Mouse (Mus musculus): ENCODE data around the gene Tsc22d3. TPM values are rescaled to one million over a fixed set of nuclear protein-coding genes. Genes with fewer than 3 reads are reported as not detected.

The Tsc22d3 gene
- polyA plus RNA-seq, 1 experiment = 58.3 TPM

- no peak for TF ChIP-seq POLR2A (IDR thresholded peaks at IDR 0.05; ENCODE audit: low read depth, low read length)
- TF ChIP-seq CTCF (IDR thresholded peaks at IDR 0.05; ENCODE audit: extremely low read depth, insufficient read length, insufficient replicate concordance, low read depth, low read length) = no peak
Measured at GRCm38 (mm10) chrX:140565759-140566158, 34.7 kb downstream of the Tsc22d3 start.

GRCm38 (mm10) chrX:140565212-140565611, 35.2 kb downstream of the Tsc22d3 start:
- TF ChIP-seq CTCF (IDR thresholded peaks at IDR 0.05; ENCODE audit: extremely low read depth, insufficient read length, insufficient replicate concordance, low read depth, low read length) (no peak), POLR2A (IDR thresholded peaks at IDR 0.05; ENCODE audit: low read depth, low read length) (no peak)
- peaks cover 4% of the 10 kb centered on the region; the same call in 1 of the 2 replicates for H3K4me1 ChIP-seq (ENCODE audit: control insufficient read depth, insufficient read depth, insufficient read length, low read length)
- no peak overlapping the region for H3K4me3 ChIP-seq (ENCODE audit: low read depth, low read length)
- H3K27me3 ChIP-seq (ENCODE audit: control insufficient read depth, insufficient read depth, low read length) = no peaks in the 10 kb centered on the region
- H3K27ac ChIP-seq (ENCODE audit: insufficient read depth, low read depth, low read length) = no peak overlapping the region
- H3K36me3 ChIP-seq (ENCODE audit: control insufficient read depth, insufficient read depth, low read length) = no peaks in the 10 kb centered on the region
- WGBS = 91% methylated on average over 3 of the region's 3 CpGs

More at GRCm38 (mm10) chrX:140565759-140566158, 34.7 kb downstream of the Tsc22d3 start:
- 82% methylated on average over 2 of the region's 2 CpGs for WGBS
- H3K36me3 ChIP-seq (ENCODE audit: control insufficient read depth, insufficient read depth, low read length) = no peaks in the 10 kb centered on the region
- H3K4me1 ChIP-seq (ENCODE audit: control insufficient read depth, insufficient read depth, insufficient read length, low read length) = peaks cover 4% of the 10 kb centered on the region; the same call in 1 of the 2 replicates
- H3K4me3 ChIP-seq (ENCODE audit: low read depth, low read length) = no peak overlapping the region
- H3K27me3 ChIP-seq (ENCODE audit: control insufficient read depth, insufficient read depth, low read length) = no peaks in the 10 kb centered on the region
- no peak overlapping the region for H3K27ac ChIP-seq (ENCODE audit: insufficient read depth, low read depth, low read length)

DNA sequence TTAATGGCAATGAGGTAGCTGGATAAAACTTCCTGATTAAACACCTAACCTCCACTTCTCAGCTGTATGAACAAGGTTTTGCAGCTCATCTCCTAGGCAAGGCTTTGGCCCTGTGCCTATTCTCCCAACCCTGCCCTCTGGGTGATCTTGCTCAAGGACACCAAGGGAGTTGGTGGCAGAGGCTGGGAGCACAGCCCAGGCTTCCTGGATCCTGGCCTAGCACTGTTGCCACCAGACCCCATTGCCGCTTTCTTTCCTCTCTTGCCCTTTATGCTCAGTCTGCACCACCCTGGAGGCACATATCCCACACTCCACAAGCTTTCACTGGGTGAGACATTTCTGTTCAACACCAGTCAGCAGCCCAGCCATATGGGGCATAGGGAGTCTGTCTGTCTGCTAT, 35.7 kb downstream of the Tsc22d3 start:
- WGBS = 65% methylated on average over 1 of the region's 1 CpGs
- Histone ChIP-seq H3K27me3 (ENCODE audit: control insufficient read depth, insufficient read depth, low read length) (no peaks in the 10 kb centered on the region), H3K4me3 (ENCODE audit: low read depth, low read length) (no peak overlapping the region), H3K4me1 (ENCODE audit: control insufficient read depth, insufficient read depth, insufficient read length, low read length) (peaks cover 4% of the 10 kb centered on the region; the same call in 1 of the 2 replicates), H3K27ac (ENCODE audit: insufficient read depth, low read depth, low read length) (no peak overlapping the region), H3K36me3 (ENCODE audit: control insufficient read depth, insufficient read depth, low read length) (no peaks in the 10 kb centered on the region)
- TF ChIP-seq CTCF (IDR thresholded peaks at IDR 0.05; ENCODE audit: extremely low read depth, insufficient read length, insufficient replicate concordance, low read depth, low read length) = no peak
- no peak for TF ChIP-seq POLR2A (IDR thresholded peaks at IDR 0.05; ENCODE audit: low read depth, low read length)

- no peaks in the 10 kb centered on the region for H3K27me3 ChIP-seq (ENCODE audit: control insufficient read depth, insufficient read depth, low read length)
- peak overlapping the region; percentile 21; the same call in 1 of the 2 replicates for H3K27ac ChIP-seq (ENCODE audit: insufficient read depth, low read depth, low read length)
- no peak for TF ChIP-seq POLR2A (IDR thresholded peaks at IDR 0.05; ENCODE audit: low read depth, low read length)
- no peak for TF ChIP-seq CTCF (IDR thresholded peaks at IDR 0.05; ENCODE audit: extremely low read depth, insufficient read length, insufficient replicate concordance, low read depth, low read length)
- H3K36me3 ChIP-seq (ENCODE audit: control insufficient read depth, insufficient read depth, low read length) = no peaks in the 10 kb centered on the region
- no peak overlapping the region for H3K4me3 ChIP-seq (ENCODE audit: low read depth, low read length)
- whole genome bisulfite sequencing = 36% methylated on average over 6 of the region's 6 CpGs
- peaks cover 7% of the 10 kb centered on the region for H3K4me1 ChIP-seq (ENCODE audit: control insufficient read depth, insufficient read depth, insufficient read length, low read length)
Measured at GRCm38 (mm10) chrX:140558176-140558844, 42.1 kb downstream of the Tsc22d3 start.

DNA sequence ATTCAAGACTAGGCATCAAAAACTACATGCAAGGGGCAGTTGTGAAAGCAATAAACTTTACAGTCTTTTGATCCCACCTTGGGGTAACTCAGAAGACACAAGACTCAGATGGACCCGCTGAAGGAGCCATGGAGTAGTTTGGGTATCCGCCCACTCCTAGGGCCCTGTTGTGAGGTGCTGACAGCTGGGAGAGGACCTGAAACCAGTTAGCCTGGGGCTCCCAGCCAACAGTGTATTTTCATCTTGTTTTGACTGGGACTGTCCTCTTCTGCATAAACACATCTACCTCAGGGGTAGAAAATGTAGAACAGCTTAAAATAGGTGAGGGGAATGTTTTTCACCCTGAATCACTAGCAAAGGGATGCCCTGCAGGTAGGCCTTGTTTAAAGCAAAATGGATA, 44.5 kb downstream of the Tsc22d3 start:
- WGBS = 75% methylated on average over 2 of the region's 2 CpGs
- Histone ChIP-seq H3K36me3 (ENCODE audit: control insufficient read depth, insufficient read depth, low read length) (no peaks in the 10 kb centered on the region), H3K4me3 (ENCODE audit: low read depth, low read length) (no peak overlapping the region), H3K4me1 (ENCODE audit: control insufficient read depth, insufficient read depth, insufficient read length, low read length) (peaks cover 7% of the 10 kb centered on the region), H3K27ac (ENCODE audit: insufficient read depth, low read depth, low read length) (no peak overlapping the region), H3K27me3 (ENCODE audit: control insufficient read depth, insufficient read depth, low read length) (no peaks in the 10 kb centered on the region)
- TF ChIP-seq POLR2A (IDR thresholded peaks at IDR 0.05; ENCODE audit: low read depth, low read length) (no peak), CTCF (IDR thresholded peaks at IDR 0.05; ENCODE audit: extremely low read depth, insufficient read length, insufficient replicate concordance, low read depth, low read length) (no peak)

- Histone ChIP-seq H3K4me3 (ENCODE audit: low read depth, low read length) (no peak overlapping the region), H3K36me3 (ENCODE audit: control insufficient read depth, insufficient read depth, low read length) (no peaks in the 10 kb centered on the region), H3K4me1 (ENCODE audit: control insufficient read depth, insufficient read depth, insufficient read length, low read length) (peaks cover 7% of the 10 kb centered on the region), H3K27me3 (ENCODE audit: control insufficient read depth, insufficient read depth, low read length) (no peaks in the 10 kb centered on the region), H3K27ac (ENCODE audit: insufficient read depth, low read depth, low read length) (no peak overlapping the region)
- TF ChIP-seq CTCF (IDR thresholded peaks at IDR 0.05; ENCODE audit: extremely low read depth, insufficient read length, insufficient replicate concordance, low read depth, low read length) (no peak), POLR2A (IDR thresholded peaks at IDR 0.05; ENCODE audit: low read depth, low read length) (no peak)
- WGBS = 39% methylated on average over 3 of the region's 3 CpGs
Measured at GRCm38 (mm10) chrX:140555423-140555822, 45.0 kb downstream of the Tsc22d3 start.

DNA sequence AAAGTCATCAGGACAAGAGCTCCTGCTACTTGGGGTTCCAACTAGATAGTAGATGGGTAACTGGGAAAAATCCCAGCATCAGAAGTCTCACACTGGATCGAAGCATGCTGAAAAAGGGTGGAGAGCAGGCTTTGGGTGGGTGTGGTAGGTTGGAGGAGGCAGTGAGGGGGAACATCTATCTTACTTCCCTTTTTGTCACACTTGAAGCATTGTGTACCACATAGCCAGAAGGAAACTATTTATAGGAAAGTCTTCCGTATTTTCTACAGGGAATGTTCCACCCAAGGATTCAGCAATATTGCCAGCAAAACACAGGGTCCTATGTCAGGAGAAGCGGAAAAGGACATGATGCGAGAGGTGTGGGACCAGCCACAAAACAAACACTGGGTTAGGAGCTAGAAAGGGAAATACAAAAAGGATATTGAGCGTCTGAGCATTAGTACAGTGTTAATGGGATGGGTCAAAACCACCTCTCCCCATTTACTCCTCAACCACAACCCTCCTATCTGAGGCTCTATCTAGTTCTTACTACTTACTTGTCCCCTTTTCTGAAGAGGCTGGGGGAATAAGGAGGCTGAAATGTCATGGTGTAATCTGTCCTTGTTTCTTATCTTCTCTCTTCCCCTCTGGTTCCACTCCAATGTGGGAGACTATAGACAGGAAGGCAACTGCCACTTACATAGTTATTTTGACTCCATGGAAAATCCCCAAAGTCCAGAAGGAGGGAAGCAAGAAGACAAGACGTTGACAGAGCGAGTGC, 52.6 kb downstream of the Tsc22d3 start:
- WGBS = 81% methylated on average over 7 of the region's 7 CpGs
- peaks cover 4% of the 10 kb centered on the region; the same call in 1 of the 2 replicates for H3K4me1 ChIP-seq (ENCODE audit: control insufficient read depth, insufficient read depth, insufficient read length, low read length)
- no peaks in the 10 kb centered on the region for H3K36me3 ChIP-seq (ENCODE audit: control insufficient read depth, insufficient read depth, low read length)
- TF ChIP-seq CTCF (IDR thresholded peaks at IDR 0.05; ENCODE audit: extremely low read depth, insufficient read length, insufficient replicate concordance, low read depth, low read length) = no peak
- no peak for TF ChIP-seq POLR2A (IDR thresholded peaks at IDR 0.05; ENCODE audit: low read depth, low read length)
- H3K4me3 ChIP-seq (ENCODE audit: low read depth, low read length) = no peak overlapping the region
- no peak overlapping the region for H3K27ac ChIP-seq (ENCODE audit: insufficient read depth, low read depth, low read length)
- H3K27me3 ChIP-seq (ENCODE audit: control insufficient read depth, insufficient read depth, low read length) = no peaks in the 10 kb centered on the region
